Mouse (Mus musculus) neural tube, postnatal 0 days (tissue): Measurements from ENCODE around the gene 3300002I08Rik. TPM values are rescaled to one million over a fixed set of nuclear protein-coding genes. Genes with fewer than 3 reads are reported as not detected.

Experiments
- polyA plus RNA-seq: library from polyadenylated mRNA; unstranded; fragments of >200 nt; fragmentation: Nextera tagmentation; extraction: Ambion mirVana; gene quantifications from 2 replicates; pipeline ENCODE4 v1.2.1, GENCODE M21; 2015

The 3300002I08Rik gene
- polyA plus RNA-seq, result 14.1 and 14.3 TPM in 2 replicates

GRCm38 (mm10) chr2:150362113-150362877, at the start of gene 3300002I08Rik:
TSS of gene 3300002I08Rik (minus strand) at chr2:150362765.

GRCm38 (mm10) chr2:150323402-150323801, 39.2 kb downstream of the 3300002I08Rik start, which contains the start of gene Gm10130:
TSS of gene Gm10130 (plus strand) at chr2:150323702.

Other genes with a start within 250 kb of the 3300002I08Rik start
- 8.7 and 9.4 TPM in 2 replicates for gene Zfp120, start 226.1 kb downstream of the 3300002I08Rik start, polyA plus RNA-seq
- gene Gm10770, start 183.1 kb downstream of the 3300002I08Rik start, polyA plus RNA-seq, result not detected in 2 replicates
- not detected in 2 replicates for gene Gm14139, start 181.0 kb downstream of the 3300002I08Rik start, polyA plus RNA-seq
- 7.4 and 8.6 TPM in 2 replicates for gene Zfp937, start 144.7 kb downstream of the 3300002I08Rik start, polyA plus RNA-seq
- 3.1 and 4.0 TPM in 2 replicates for gene Gm21994, start 107.2 kb downstream of the 3300002I08Rik start, polyA plus RNA-seq
- gene Gm14124, start 105.2 kb downstream of the 3300002I08Rik start, polyA plus RNA-seq, result 0.10 TPM in 1 of 2 replicates, not detected in the other
- 1.6 and 2.4 TPM in 2 replicates for gene Gm10130, start 39.1 kb downstream of the 3300002I08Rik start, polyA plus RNA-seq
- gene Zfp442, start 88.7 kb upstream of the 3300002I08Rik start, polyA plus RNA-seq, result 6.0 and 6.3 TPM in 2 replicates
- 0.08 and 0.12 TPM in 2 replicates for gene Zfp345, start 122.3 kb upstream of the 3300002I08Rik start, polyA plus RNA-seq
- gene Cst7, start 207.7 kb upstream of the 3300002I08Rik start, polyA plus RNA-seq, result 0.31 and 0.56 TPM in 2 replicates
- gene Apmap, start 245.8 kb upstream of the 3300002I08Rik start, polyA plus RNA-seq, result 47.2 and 49.7 TPM in 2 replicates